Mouse (Mus musculus) G1E (cell line): ENCODE measurements at regions not wholly inside any gene's neighbourhood (a gene's known extent, or its start where the extent isn't known, plus 50 kb on each side); places are given as distances from the start of the nearest gene placed in this dataset.

Source experiments
- ATAC-seq: 2 replicates; pipeline ENCODE4 v1.8.0; 2016; ENCODE audit warnings: mild to moderate bottlenecking; ENCODE audit not compliant: insufficient number of reproducible peaks, poor library complexity, low FRiP score, severe bottlenecking; ENCODE audit errors: extremely low read depth
- DNase-seq: peaks from one replicate; pipeline ENCODE4 v3.0.0; 2012; ENCODE audit warnings: low spot score
- H3K27me3 ChIP-seq: 2 replicates; pipeline ENCODE4 v1.6.1; 2012; ENCODE audit warnings: mild to moderate bottlenecking, low read length, inconsistent platforms; ENCODE audit not compliant: insufficient read depth
- H3K36me3 ChIP-seq: replicated peaks from 2 replicates; pipeline ENCODE3; 2012; ENCODE audit warnings: mild to moderate bottlenecking, inconsistent platforms
- H3K4me1 ChIP-seq: 2 replicates; pipeline ENCODE4 v1.6.1; 2012; ENCODE audit warnings: low read depth, low read length, inconsistent platforms, mixed read lengths; ENCODE audit not compliant: insufficient read depth
- H3K4me3 ChIP-seq: 2 replicates; pipeline ENCODE4 v1.5.1; 2012; ENCODE audit warnings: low read depth, mild to moderate bottlenecking, inconsistent platforms, low read length, moderate library complexity, mixed read lengths
- H3K9me3 ChIP-seq: replicated peaks from 2 replicates; pipeline ENCODE4 v1.6.1; 2012; ENCODE audit warnings: inconsistent platforms
- CTCF ChIP-seq: IDR thresholded peaks from 2 replicates; pipeline ENCODE4 v1.5.1; 2012; ENCODE audit warnings: low read depth, low read length, inconsistent platforms, mixed read lengths
- GATA1 ChIP-seq: IDR thresholded peaks from 2 replicates; pipeline ENCODE4 v1.6.1; 2012; ENCODE audit warnings: borderline replicate concordance, low read length, inconsistent platforms, mixed read lengths
- GATA2 ChIP-seq: IDR thresholded peaks from 2 replicates; pipeline ENCODE4 v1.6.1; 2012; ENCODE audit warnings: low read depth, low read length, inconsistent platforms, borderline replicate concordance
- POLR2AphosphoS5 ChIP-seq: IDR thresholded peaks from 2 replicates; pipeline ENCODE4 v1.6.1; 2012; ENCODE audit warnings: low read depth, low read length, inconsistent platforms; ENCODE audit not compliant: insufficient replicate concordance
- TAL1 ChIP-seq: conservative IDR thresholded peaks from 2 replicates; pipeline ENCODE4 v1.6.1; 2012; ENCODE audit warnings: low read depth, low read length, inconsistent platforms, mixed read lengths

DNA sequence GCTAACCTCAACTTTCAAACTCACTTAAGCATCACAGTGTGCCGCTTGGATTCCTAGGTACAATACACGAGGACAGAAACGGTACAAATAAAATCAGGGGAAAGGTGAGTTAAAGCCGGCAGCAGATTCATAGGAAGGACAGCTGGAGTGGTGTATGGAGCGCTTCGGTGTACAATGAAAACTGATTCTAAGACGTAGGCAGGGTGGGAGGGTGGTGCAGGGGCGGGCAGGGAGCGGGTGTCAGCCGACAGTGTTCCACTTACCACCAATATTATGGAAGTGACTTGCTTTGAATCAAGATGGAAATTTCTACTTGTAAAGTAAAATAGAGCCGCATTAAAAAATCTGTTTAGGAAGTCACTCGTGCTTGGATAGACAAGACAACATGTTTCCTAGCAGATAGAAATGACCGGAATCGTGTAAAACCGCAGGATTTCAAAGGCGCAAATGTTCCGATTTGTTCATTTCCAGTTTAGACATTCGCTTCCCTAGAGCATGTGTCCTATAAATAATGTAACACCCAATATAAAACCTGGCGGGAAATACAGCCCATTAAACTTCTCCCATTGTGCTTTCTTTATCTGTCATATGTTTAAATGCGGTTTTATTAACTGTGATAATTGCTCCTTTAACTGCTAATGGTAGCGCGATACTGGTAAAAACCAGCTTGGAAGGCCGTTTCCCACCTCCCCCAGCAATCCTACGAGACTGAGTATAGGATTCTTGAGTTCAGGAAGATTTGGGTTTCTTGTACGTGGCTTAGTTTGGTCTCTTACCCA, 203.3 kb downstream of the Lrig3 start:
- peaks cover 38% of the 10 kb centered on the region for H3K9me3 ChIP-seq
- no peak for TF ChIP-seq GATA2
- TF ChIP-seq CTCF: no peak
- no peak for TF ChIP-seq TAL1
- TF ChIP-seq POLR2AphosphoS5: no peak
- no peaks in the 10 kb centered on the region for H3K4me1 ChIP-seq
- H3K4me3 ChIP-seq: no peak overlapping the region
- no peaks in the 10 kb centered on the region for H3K36me3 ChIP-seq
- DNase-seq: no peak
- H3K27me3 ChIP-seq: no peaks in the 10 kb centered on the region
- ATAC-seq: no peak

DNA sequence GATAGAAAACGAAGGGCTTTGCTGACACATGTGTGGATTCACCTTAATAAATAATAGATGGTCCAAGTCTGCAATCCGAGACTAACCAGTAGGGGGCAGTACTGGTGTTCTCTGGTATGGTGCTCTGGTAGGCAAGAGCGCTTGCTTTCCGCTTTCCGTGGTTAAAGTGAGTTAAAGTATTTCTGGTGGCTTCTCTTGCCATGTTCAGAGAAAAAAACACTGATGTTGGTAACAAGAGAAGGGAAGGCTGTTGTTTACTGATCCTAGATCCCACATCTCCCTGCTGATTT, 203.9 kb downstream of the Lrig3 start:
- ATAC-seq (no peak), DNase-seq (no peak)
- Histone ChIP-seq H3K9me3 (peaks cover 37% of the 10 kb centered on the region), H3K4me3 (no peak overlapping the region), H3K36me3 (no peaks in the 10 kb centered on the region), H3K27me3 (no peaks in the 10 kb centered on the region), H3K4me1 (no peaks in the 10 kb centered on the region)
- TF ChIP-seq CTCF: no peak
- TF ChIP-seq GATA2: no peak
- TF ChIP-seq POLR2AphosphoS5: no peak
- TF ChIP-seq GATA1: no peak
- TF ChIP-seq TAL1: no peak

DNA sequence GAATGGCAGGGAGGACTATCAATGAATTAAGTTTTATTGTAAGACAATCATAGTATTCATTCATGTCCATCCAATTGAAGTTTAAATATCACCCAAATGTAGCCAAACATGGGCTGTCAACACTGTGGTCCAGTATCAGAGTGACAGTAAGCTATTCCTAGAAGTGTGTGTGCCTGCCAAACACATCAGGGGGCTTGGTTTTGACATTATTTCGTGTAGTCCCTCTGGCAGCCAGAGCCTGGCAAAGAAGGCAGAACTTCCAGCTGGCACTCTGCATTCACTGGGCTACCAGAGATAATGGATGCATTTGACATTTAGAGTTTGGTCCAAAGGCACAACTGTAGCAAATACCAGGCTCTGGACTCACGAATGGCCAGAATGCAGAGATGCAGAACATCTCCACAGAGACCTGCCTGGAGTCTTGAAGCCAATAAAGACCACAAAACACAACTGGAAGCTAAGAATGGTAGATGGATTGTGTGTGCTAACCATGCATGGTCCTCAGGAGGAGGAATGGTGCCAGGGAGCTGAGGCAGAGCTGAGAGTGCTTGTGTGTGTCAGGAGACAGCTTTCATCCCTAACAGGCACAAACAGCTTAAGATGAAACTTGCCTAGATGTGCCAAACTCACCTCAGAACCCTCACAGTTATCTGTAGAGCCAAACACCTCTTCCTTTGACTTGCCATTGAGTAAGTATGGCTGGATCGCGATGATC, 210.9 kb downstream of the Lrig3 start:
- no peaks in the 10 kb centered on the region for H3K36me3 ChIP-seq
- peaks cover 42% of the 10 kb centered on the region for H3K9me3 ChIP-seq
- no peak for DNase-seq
- H3K4me1 ChIP-seq: no peaks in the 10 kb centered on the region
- H3K4me3 ChIP-seq: no peak overlapping the region
- ATAC-seq: no peak
- H3K27me3 ChIP-seq: no peaks in the 10 kb centered on the region
- TF ChIP-seq GATA1: no peak
- no peak for TF ChIP-seq CTCF
- no peak for TF ChIP-seq TAL1
- no peak for TF ChIP-seq POLR2AphosphoS5
- TF ChIP-seq GATA2: no peak

GRCm38 (mm10) chr10:126182386-126182785, 216.4 kb downstream of the Lrig3 start:
- H3K4me3 ChIP-seq: no peak overlapping the region
- peaks cover 45% of the 10 kb centered on the region for H3K9me3 ChIP-seq
- DNase-seq: no peak
- no peak for ATAC-seq
- no peak for TF ChIP-seq TAL1
- no peak for TF ChIP-seq POLR2AphosphoS5
- no peak for TF ChIP-seq GATA1
- no peak for TF ChIP-seq GATA2
- no peak for TF ChIP-seq CTCF
- H3K27me3 ChIP-seq: no peaks in the 10 kb centered on the region
- no peaks in the 10 kb centered on the region for H3K36me3 ChIP-seq
- no peaks in the 10 kb centered on the region for H3K4me1 ChIP-seq

GRCm38 (mm10) chr10:126183961-126184360, 218.0 kb downstream of the Lrig3 start:
- Histone ChIP-seq H3K27me3 (no peaks in the 10 kb centered on the region), H3K4me3 (no peak overlapping the region), H3K4me1 (no peaks in the 10 kb centered on the region), H3K36me3 (no peaks in the 10 kb centered on the region), H3K9me3 (peaks cover 51% of the 10 kb centered on the region)
- TF ChIP-seq GATA2: no peak
- TF ChIP-seq GATA1: no peak
- no peak for TF ChIP-seq CTCF
- no peak for TF ChIP-seq POLR2AphosphoS5
- TF ChIP-seq TAL1: no peak
- DNase-seq (no peak), ATAC-seq (no peak)

DNA sequence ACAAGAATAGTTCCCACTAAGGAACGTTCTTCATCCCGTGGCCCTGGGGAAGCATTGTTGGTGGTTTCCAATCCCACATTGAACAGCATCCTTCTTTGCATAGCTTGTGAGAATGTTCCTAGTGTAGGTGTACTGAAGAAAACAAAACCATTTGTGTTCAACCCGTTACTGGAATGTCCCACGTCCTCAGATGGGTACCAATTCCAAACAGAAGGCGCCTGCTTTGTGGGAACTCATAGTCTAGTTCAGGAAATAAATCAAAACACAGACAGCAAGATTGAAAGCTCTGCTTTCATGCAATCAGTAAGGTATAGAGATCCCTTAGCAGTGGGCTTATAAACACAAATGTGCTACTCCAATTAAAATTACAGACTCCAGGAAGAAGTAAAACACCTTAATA, 219.4 kb downstream of the Lrig3 start:
- no peaks in the 10 kb centered on the region for H3K27me3 ChIP-seq
- no peak for DNase-seq
- no peaks in the 10 kb centered on the region for H3K4me1 ChIP-seq
- no peak for ATAC-seq
- H3K9me3 ChIP-seq: peaks cover 47% of the 10 kb centered on the region
- H3K36me3 ChIP-seq: no peaks in the 10 kb centered on the region
- no peak for TF ChIP-seq POLR2AphosphoS5
- no peak for TF ChIP-seq CTCF
- no peak for TF ChIP-seq TAL1
- no peak for TF ChIP-seq GATA1
- no peak for TF ChIP-seq GATA2
- no peak overlapping the region for H3K4me3 ChIP-seq

DNA sequence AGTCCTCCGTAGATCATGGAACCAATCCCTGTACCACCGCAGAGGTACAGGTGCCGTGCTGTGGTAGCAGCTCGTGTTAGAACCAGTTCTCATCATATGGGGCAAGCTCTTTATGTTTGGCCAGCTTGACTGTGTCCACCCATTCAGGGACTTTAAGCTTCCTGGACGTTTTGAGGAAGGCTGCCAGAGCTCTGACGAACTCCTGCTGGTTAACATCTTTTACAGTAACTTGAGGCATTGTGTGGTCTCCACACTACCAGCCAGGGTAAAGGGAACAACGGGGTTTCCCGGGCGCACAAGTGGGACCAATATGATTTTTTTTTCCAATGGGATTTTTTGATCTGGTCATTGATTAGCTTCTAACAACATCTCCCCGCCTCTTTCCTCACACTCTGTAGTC, 220.1 kb downstream of the Lrig3 start:
- Histone ChIP-seq H3K9me3 (peaks cover 46% of the 10 kb centered on the region), H3K4me1 (no peaks in the 10 kb centered on the region), H3K4me3 (no peak overlapping the region), H3K27me3 (no peaks in the 10 kb centered on the region), H3K36me3 (no peaks in the 10 kb centered on the region)
- DNase-seq: no peak
- TF ChIP-seq GATA2 (no peak), TAL1 (no peak), CTCF (no peak), GATA1 (no peak), POLR2AphosphoS5 (no peak)
- no peak for ATAC-seq
